Mouse (Mus musculus): Measurements from ENCODE around the gene Parp11. TPM values are rescaled to one million over a fixed set of nuclear protein-coding genes. Genes with fewer than 3 reads are reported as not detected.

Parp11 gene
- polyA plus RNA-seq, 1 experiment = 27.7 TPM

GRCm38 (mm10) chr6:127440416-127441104 is 6.1 kb upstream of the Parp11 start:
- H3K27ac ChIP-seq (ENCODE audit: control insufficient read depth, insufficient read depth, low read depth, low read length, poor library complexity) = no peak overlapping the region
- WGBS = 87% methylated on average over 14 of the region's 14 CpGs
- H3K4me3 ChIP-seq (replicated peaks; ENCODE audit: control insufficient read depth, low read depth, low read length) = no peak overlapping the region
- TF ChIP-seq POLR2A (IDR thresholded peaks at IDR 0.05; ENCODE audit: borderline replicate concordance, control insufficient read depth, low read depth, low read length) = no peak
- no peak for TF ChIP-seq CTCF (IDR thresholded peaks at IDR 0.05; ENCODE audit: control insufficient read depth, insufficient read depth, low read length)
- H3K4me1 ChIP-seq (ENCODE audit: control insufficient read depth, insufficient read depth, low read length) = no peaks in the 10 kb centered on the region; the same call in none of the 2 replicates

- 75% methylated on average over 4 of the region's 4 CpGs for WGBS
These were observed 4.1 kb upstream of the Parp11 start for GRCm38 (mm10) chr6:127442584-127442983.

GRCm38 (mm10) chr6:127443910-127444309 is 2.7 kb upstream of the Parp11 start:
- H3K27ac ChIP-seq (ENCODE audit: control insufficient read depth, insufficient read depth, low read depth, low read length, poor library complexity) = no peak overlapping the region
- 55% methylated on average over 2 of the region's 2 CpGs for WGBS
- TF ChIP-seq POLR2A (IDR thresholded peaks at IDR 0.05; ENCODE audit: borderline replicate concordance, control insufficient read depth, low read depth, low read length) = no peak
- TF ChIP-seq CTCF (IDR thresholded peaks at IDR 0.05; ENCODE audit: control insufficient read depth, insufficient read depth, low read length) = no peak
- no peak overlapping the region for H3K4me3 ChIP-seq (replicated peaks; ENCODE audit: control insufficient read depth, low read depth, low read length)
- no peaks in the 10 kb centered on the region; the same call in none of the 2 replicates for H3K4me1 ChIP-seq (ENCODE audit: control insufficient read depth, insufficient read depth, low read length)

More at GRCm38 (mm10) chr6:127442584-127442983, 4.1 kb upstream of the Parp11 start:
- Histone ChIP-seq H3K27ac (ENCODE audit: control insufficient read depth, insufficient read depth, low read depth, low read length, poor library complexity) (no peak overlapping the region), H3K4me3 (replicated peaks; ENCODE audit: control insufficient read depth, low read depth, low read length) (no peak overlapping the region), H3K4me1 (ENCODE audit: control insufficient read depth, insufficient read depth, low read length) (no peaks in the 10 kb centered on the region; the same call in none of the 2 replicates)
- TF ChIP-seq POLR2A (IDR thresholded peaks at IDR 0.05; ENCODE audit: borderline replicate concordance, control insufficient read depth, low read depth, low read length) (no peak), CTCF (IDR thresholded peaks at IDR 0.05; ENCODE audit: control insufficient read depth, insufficient read depth, low read length) (no peak)

- 50% methylated on average over 4 of the region's 4 CpGs for WGBS
- Histone ChIP-seq H3K27ac (ENCODE audit: control insufficient read depth, insufficient read depth, low read depth, low read length, poor library complexity) (no peak overlapping the region), H3K4me1 (ENCODE audit: control insufficient read depth, insufficient read depth, low read length) (no peaks in the 10 kb centered on the region; the same call in none of the 2 replicates), H3K4me3 (replicated peaks; ENCODE audit: control insufficient read depth, low read depth, low read length) (no peak overlapping the region)
- TF ChIP-seq POLR2A (IDR thresholded peaks at IDR 0.05; ENCODE audit: borderline replicate concordance, control insufficient read depth, low read depth, low read length) (no peak), CTCF (IDR thresholded peaks at IDR 0.05; ENCODE audit: control insufficient read depth, insufficient read depth, low read length) (no peak)
These were observed 2.2 kb upstream of the Parp11 start for GRCm38 (mm10) chr6:127444466-127444865.

GRCm38 (mm10) chr6:127447686-127448460 is 1.2 kb downstream of the Parp11 start:
- no peak for TF ChIP-seq POLR2A (IDR thresholded peaks at IDR 0.05; ENCODE audit: borderline replicate concordance, control insufficient read depth, low read depth, low read length)
- no peak for TF ChIP-seq CTCF (IDR thresholded peaks at IDR 0.05; ENCODE audit: control insufficient read depth, insufficient read depth, low read length)
- Histone ChIP-seq H3K4me3 (replicated peaks; ENCODE audit: control insufficient read depth, low read depth, low read length) (no peak overlapping the region), H3K27ac (ENCODE audit: control insufficient read depth, insufficient read depth, low read depth, low read length, poor library complexity) (peak overlapping the region; percentile 55; the same call in 1 of the 2 replicates), H3K4me1 (ENCODE audit: control insufficient read depth, insufficient read depth, low read length) (no peaks in the 10 kb centered on the region; the same call in none of the 2 replicates)
- 39% methylated on average over 10 of the region's 10 CpGs for WGBS

- Histone ChIP-seq H3K27ac (ENCODE audit: control insufficient read depth, insufficient read depth, low read depth, low read length, poor library complexity) (no peak overlapping the region), H3K4me1 (ENCODE audit: control insufficient read depth, insufficient read depth, low read length) (no peaks in the 10 kb centered on the region; the same call in none of the 2 replicates), H3K4me3 (replicated peaks; ENCODE audit: control insufficient read depth, low read depth, low read length) (no peak overlapping the region)
- WGBS = 68% methylated on average over 2 of the region's 2 CpGs
- TF ChIP-seq CTCF (IDR thresholded peaks at IDR 0.05; ENCODE audit: control insufficient read depth, insufficient read depth, low read length) = no peak
- no peak for TF ChIP-seq POLR2A (IDR thresholded peaks at IDR 0.05; ENCODE audit: borderline replicate concordance, control insufficient read depth, low read depth, low read length)
These were observed 2.2 kb downstream of the Parp11 start for GRCm38 (mm10) chr6:127448869-127449268.

GRCm38 (mm10) chr6:127449531-127450422 is 3.1 kb downstream of the Parp11 start:
- no peak overlapping the region for H3K27ac ChIP-seq (ENCODE audit: control insufficient read depth, insufficient read depth, low read depth, low read length, poor library complexity)
- TF ChIP-seq POLR2A (IDR thresholded peaks at IDR 0.05; ENCODE audit: borderline replicate concordance, control insufficient read depth, low read depth, low read length) (no peak), CTCF (IDR thresholded peaks at IDR 0.05; ENCODE audit: control insufficient read depth, insufficient read depth, low read length) (no peak)
- no peak overlapping the region for H3K4me3 ChIP-seq (replicated peaks; ENCODE audit: control insufficient read depth, low read depth, low read length)
- 72% methylated on average over 10 of the region's 10 CpGs for WGBS
- H3K4me1 ChIP-seq (ENCODE audit: control insufficient read depth, insufficient read depth, low read length) = no peaks in the 10 kb centered on the region; the same call in none of the 2 replicates

All from bone marrow, adult 2 months (tissue).